In genomic region chr9:66332393-66332792, GRCm38 (mm10) we compare ENCODE assay signal across 28 mouse cellular contexts.
"Had no signal": no experiment of that assay in that cellular context is flagged by ENCODE, and none has a peak within 500 bp of the region (broad histone marks: within the 10 kb centered on the region; RNA-seq: fewer than 3 reads in every experiment).

No protein-coding gene starts in this region.

- H3K9me3 ChIP-seq: limb, embryonic 10.5 days; limb, embryonic 12.5 days; limb, embryonic 13.5 days; limb, embryonic 15.5 days; liver, embryonic 12.5 days; liver, embryonic 13.5 days; liver, embryonic 15.5 days; lung, embryonic 15.5 days; midbrain, embryonic 10.5 days; midbrain, embryonic 12.5 days; midbrain, embryonic 13.5 days; midbrain, embryonic 15.5 days had no signal

- H3K27ac ChIP-seq: left cerebral cortex, adult 2 months; limb, embryonic 10.5 days; limb, embryonic 12.5 days; limb, embryonic 13.5 days; limb, embryonic 15.5 days; liver, embryonic 12.5 days; liver, embryonic 13.5 days; liver, embryonic 14.5 days; liver, embryonic 15.5 days; lung, embryonic 15.5 days; macrophage; midbrain, embryonic 10.5 days; midbrain, embryonic 12.5 days; midbrain, embryonic 13.5 days; midbrain, embryonic 15.5 days had no signal

- H3K36me3 ChIP-seq: limb, embryonic 10.5 days; limb, embryonic 12.5 days; limb, embryonic 13.5 days; limb, embryonic 15.5 days; liver, embryonic 12.5 days; liver, embryonic 13.5 days; liver, embryonic 15.5 days; lung, embryonic 15.5 days; midbrain, embryonic 10.5 days; midbrain, embryonic 12.5 days; midbrain, embryonic 13.5 days; midbrain, embryonic 15.5 days had no signal

- H3K4me1 ChIP-seq: limb, embryonic 15.5 days; lung, embryonic 15.5 days; midbrain, embryonic 10.5 days; midbrain, embryonic 12.5 days; midbrain, embryonic 13.5 days; midbrain, embryonic 15.5 days had no signal

- ATAC-seq: liver, embryonic 12.5 days; midbrain, embryonic 13.5 days; midbrain, embryonic 15.5 days; midbrain, embryonic 16.5 days had no signal

- H3K9ac ChIP-seq: limb, embryonic 12.5 days; limb, embryonic 13.5 days; limb, embryonic 15.5 days; liver, embryonic 12.5 days; liver, embryonic 13.5 days; liver, embryonic 14.5 days; liver, embryonic 15.5 days; liver, postnatal 0 days; lung, embryonic 14.5 days; lung, embryonic 15.5 days; midbrain, embryonic 12.5 days; midbrain, embryonic 13.5 days; midbrain, embryonic 15.5 days had no signal

- H3K4me3 ChIP-seq: left cerebral cortex, adult 2 months; limb, embryonic 10.5 days; limb, embryonic 12.5 days; limb, embryonic 13.5 days; limb, embryonic 15.5 days; liver, embryonic 12.5 days; liver, embryonic 13.5 days; liver, embryonic 15.5 days; lung, embryonic 15.5 days; megakaryocyte, embryonic 14.5 days; midbrain, embryonic 10.5 days; midbrain, embryonic 12.5 days; midbrain, embryonic 13.5 days; midbrain, embryonic 15.5 days; myocyte had no signal

- DNase-seq: layer of hippocampus, postnatal 36 days; left cerebral cortex, postnatal 4 days; liver; liver, embryonic 13.5 days; liver, postnatal 0 days; lung, adult 2 months; lung, embryonic 14.5 days; lung, postnatal 10 days; midbrain, embryonic 14.5 days had no signal

- H3K27me3 ChIP-seq: limb, embryonic 12.5 days; limb, embryonic 13.5 days; limb, embryonic 15.5 days; liver, embryonic 12.5 days; liver, embryonic 13.5 days; liver, embryonic 15.5 days; lung, embryonic 15.5 days; midbrain, embryonic 12.5 days; midbrain, embryonic 13.5 days; midbrain, embryonic 15.5 days had no signal

- H3K4me2 ChIP-seq: limb, embryonic 12.5 days; limb, embryonic 13.5 days; limb, embryonic 15.5 days; liver, embryonic 11.5 days; liver, embryonic 12.5 days; liver, embryonic 13.5 days; liver, embryonic 15.5 days; lung, embryonic 14.5 days; lung, embryonic 15.5 days; midbrain, embryonic 11.5 days; midbrain, embryonic 12.5 days; midbrain, embryonic 13.5 days; midbrain, embryonic 15.5 days had no signal
